ENCODE assay signal across 31 mouse cellular contexts in the genomic region with DNA sequence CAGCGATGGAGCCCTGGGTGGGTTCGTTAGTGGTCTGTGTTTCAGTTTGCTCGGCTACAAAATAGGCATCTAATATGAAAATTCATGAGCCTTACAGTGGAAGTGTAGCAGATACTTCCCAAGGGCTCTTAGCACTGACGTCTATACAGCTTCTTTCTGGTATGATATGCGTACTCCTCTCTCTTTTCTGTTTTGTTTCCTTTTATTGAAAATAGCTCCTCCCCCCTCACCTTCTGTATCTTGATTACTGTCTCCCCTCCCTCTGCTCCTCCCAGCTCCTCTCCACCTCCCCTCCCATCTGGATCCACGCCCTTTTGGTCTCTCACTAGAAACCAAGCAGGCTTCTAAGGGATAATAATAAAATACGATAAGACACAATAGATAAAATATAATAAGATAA. TPM values are rescaled to one million over a fixed set of nuclear protein-coding genes. Genes with fewer than 3 reads are reported as not detected.
A peak's percentile ranks its signal among the peaks of the same experiment; 100 is the strongest.
DNase-seq lines count a peak whose midpoint lies in the region; ATAC-seq and TF ChIP-seq lines count a peak whose summit lies in the region.
"Had no signal": no experiment of that assay in that cellular context is flagged by ENCODE, and none has a peak within 500 bp of the region (broad histone marks: within the 10 kb centered on the region; RNA-seq: fewer than 3 reads in every experiment).

No protein-coding gene starts in this region.

- H3K4me3 ChIP-seq in MEL (ENCODE audit: control insufficient read depth in 1 of 2, insufficient read depth in 1 of 2, low read depth in 2 of 2, low read length in 2 of 2), result peak overlapping the region; percentile 60 to 78
- H3K4me3 ChIP-seq in liver, embryonic 13.5 days (replicated peaks), result peak overlapping the region; percentile 46
- H3K4me3 ChIP-seq in embryonic facial prominence, embryonic 10.5 days, result no peak overlapping the region
- H3K4me3 ChIP-seq: embryonic facial prominence, embryonic 13.5 days; forebrain, embryonic 13.5 days; hindbrain, embryonic 13.5 days; limb, embryonic 13.5 days; midbrain, embryonic 10.5 days; midbrain, embryonic 15.5 days; neural tube, embryonic 15.5 days had no signal

- no peak for TF ChIP-seq CTCF in MEL (IDR thresholded peaks at IDR 0.05 in 2 of 3, conservative IDR thresholded peaks at IDR 0.05 in 1 of 3; ENCODE audit: control insufficient read depth in 1 of 3, insufficient read depth in 1 of 3, low read depth in 2 of 3, low read length in 3 of 3, poor library complexity in 1 of 3, severe bottlenecking in 1 of 3)

- WGBS in liver, embryonic 13.5 days (ENCODE audit: insufficient replicate concordance), result 40% methylated on average over 7 of the region's 7 CpGs
- 84% methylated on average over 7 of the region's 7 CpGs for WGBS in embryonic facial prominence, embryonic 10.5 days

- H3K9ac ChIP-seq in MEL (ENCODE audit: control insufficient read depth, low read depth, low read length, poor library complexity, severe bottlenecking), result peak overlapping the region; percentile 50
- H3K9ac ChIP-seq in liver, embryonic 13.5 days, result no peak overlapping the region
- H3K9ac ChIP-seq: embryonic facial prominence, embryonic 13.5 days; forebrain, embryonic 13.5 days; hindbrain, embryonic 13.5 days; limb, embryonic 13.5 days; midbrain, embryonic 15.5 days; neural tube, embryonic 15.5 days had no signal

- ATAC-seq in erythroid progenitor cell, adult 5-6 weeks (replicated peaks; ENCODE audit: low FRiP score, poor library complexity, severe bottlenecking), result peak; percentile 57; the same call in 1 of the 2 replicates
- peak; percentile 85 for ATAC-seq in liver, embryonic 13.5 days (ENCODE audit: low read depth)
- ATAC-seq in megakaryocyte progenitor cell, adult 5-6 weeks (replicated peaks; ENCODE audit: poor library complexity), result peak; percentile 85
- ATAC-seq: forebrain, embryonic 13.5 days; midbrain, embryonic 15.5 days had no signal

- no peak for TF ChIP-seq RAD21 in MEL (IDR thresholded peaks at IDR 0.05; ENCODE audit: low read depth, low read length)

- H3K27ac ChIP-seq in MEL (ENCODE audit: control insufficient read depth, low read depth, low read length), result peak overlapping the region; percentile 44
- no peak overlapping the region for H3K27ac ChIP-seq in liver, embryonic 13.5 days
- no peak overlapping the region for H3K27ac ChIP-seq in embryonic facial prominence, embryonic 10.5 days (replicated peaks)
- H3K27ac ChIP-seq: embryonic facial prominence, embryonic 13.5 days; forebrain, embryonic 13.5 days; hindbrain, embryonic 13.5 days; limb, embryonic 13.5 days; macrophage; midbrain, embryonic 10.5 days; midbrain, embryonic 15.5 days; neural tube, embryonic 15.5 days; stomach, postnatal 0 days had no signal

- H3K4me2 ChIP-seq in liver, embryonic 13.5 days, result peak overlapping the region; percentile 47
- H3K4me2 ChIP-seq: embryonic facial prominence, embryonic 13.5 days; forebrain, embryonic 13.5 days; heart, embryonic 11.5 days; hindbrain, embryonic 13.5 days; limb, embryonic 13.5 days; midbrain, embryonic 15.5 days; neural tube, embryonic 15.5 days had no signal

- peaks cover 0 to 2% of the 10 kb centered on the region in 2 experiments; a peak in 1 of 4 replicates for H3K36me3 ChIP-seq in MEL (ENCODE audit: control insufficient read depth in 1 of 2, insufficient read depth in 2 of 2, low read length in 2 of 2)
- no peaks in the 10 kb centered on the region for H3K36me3 ChIP-seq in liver, embryonic 13.5 days
- no peaks in the 10 kb centered on the region for H3K36me3 ChIP-seq in embryonic facial prominence, embryonic 10.5 days (replicated peaks)
- H3K36me3 ChIP-seq: embryonic facial prominence, embryonic 13.5 days; hindbrain, embryonic 13.5 days; limb, embryonic 13.5 days; midbrain, embryonic 10.5 days; midbrain, embryonic 15.5 days; neural tube, embryonic 15.5 days had no signal

- no peaks in the 10 kb centered on the region; a peak in 1 of 4 replicates for H3K27me3 ChIP-seq in MEL (ENCODE audit: control insufficient read depth in 1 of 2, insufficient read depth in 2 of 2, low read length in 2 of 2)
- no peaks in the 10 kb centered on the region for H3K27me3 ChIP-seq in liver, embryonic 13.5 days
- peaks cover 26% of the 10 kb centered on the region for H3K27me3 ChIP-seq in embryonic facial prominence, embryonic 10.5 days (replicated peaks; ENCODE audit: low read depth, poor library complexity, severe bottlenecking)
- H3K27me3 ChIP-seq: embryonic facial prominence, embryonic 13.5 days; limb, embryonic 13.5 days; neural tube, embryonic 15.5 days had no signal

- peak in 1 of 2 experiments; percentile 59; a peak in 2 of 4 replicates for TF ChIP-seq POLR2A in MEL (IDR thresholded peaks at IDR 0.05; ENCODE audit: control insufficient read depth in 1 of 2, insufficient read depth in 1 of 2, low read depth in 1 of 2, low read length in 2 of 2, poor library complexity in 1 of 2)

- peak; percentile 86 for DNase-seq in MEL (ENCODE audit: low read depth, low spot score)
- peak; percentile 17 for DNase-seq in liver, embryonic 13.5 days
- DNase-seq in right cerebral cortex, postnatal 36 days (ENCODE audit: low spot score in 2 of 2), result no peak
- DNase-seq in embryonic facial prominence, embryonic 10.5 days (ENCODE audit: low spot score), result no peak
- no peak for DNase-seq in thymus, postnatal 14 days
- DNase-seq: adrenal gland, postnatal 25 days; cerebellum, adult 2 months; embryo, embryonic 11 days; gastrocnemius, postnatal 25 days; heart, adult 11 months; heart, postnatal 36 days; kidney, adult 18-20 months; kidney, postnatal 36 days; lung, adult 2 months; lung, postnatal 10 days; right cerebral cortex, postnatal 25 days; thymus, adult 18-20 months; thymus, postnatal 36 days had no signal

- no peaks in the 10 kb centered on the region for H3K79me2 ChIP-seq in MEL (ENCODE audit: control insufficient read depth, insufficient read depth, low read length, poor library complexity)

- no peaks in the 10 kb centered on the region for H3K9me3 ChIP-seq in MEL (replicated peaks; ENCODE audit: insufficient read depth, low read length)
- no peaks in the 10 kb centered on the region for H3K9me3 ChIP-seq in liver, embryonic 13.5 days (replicated peaks)
- no peaks in the 10 kb centered on the region for H3K9me3 ChIP-seq in embryonic facial prominence, embryonic 10.5 days
- H3K9me3 ChIP-seq: embryonic facial prominence, embryonic 13.5 days; forebrain, embryonic 13.5 days; hindbrain, embryonic 13.5 days; limb, embryonic 13.5 days; midbrain, embryonic 10.5 days; midbrain, embryonic 15.5 days; neural tube, embryonic 15.5 days had no signal

- peaks cover 5 to 7% of the 10 kb centered on the region in 2 experiments for H3K4me1 ChIP-seq in MEL (ENCODE audit: control insufficient read depth in 1 of 2, insufficient read depth in 2 of 2, low read length in 2 of 2)
- 0 out of 2 replicates have a peak, but pooled peaks cover 7% of the 10 kb centered on the region for H3K4me1 ChIP-seq in liver, embryonic 13.5 days (replicated peaks)
- no peaks in the 10 kb centered on the region for H3K4me1 ChIP-seq in embryonic facial prominence, embryonic 10.5 days
- H3K4me1 ChIP-seq: embryonic facial prominence, embryonic 13.5 days; forebrain, embryonic 13.5 days; hindbrain, embryonic 13.5 days; limb, embryonic 13.5 days; midbrain, embryonic 15.5 days had no signal

- TF ChIP-seq EP300 in MEL (IDR thresholded peaks at IDR 0.05; ENCODE audit: low read depth in 1 of 2, low read length in 2 of 2), result no peak

TF ChIP-seq in MEL, 35 proteins besides CTCF, POLR2A, EP300 and RAD21 (continues in another document):
- peak; percentile 72 for TF ChIP-seq GATA1 (IDR thresholded peaks at IDR 0.05; ENCODE audit: low read depth, low read length)
- TF ChIP-seq TBP (IDR thresholded peaks at IDR 0.05; ENCODE audit: low read depth, low read length), result peak; percentile 88
- TF ChIP-seq TAL1 (IDR thresholded peaks at IDR 0.05; ENCODE audit: low read length), result no peak
- TF ChIP-seq ZMIZ1 (IDR thresholded peaks at IDR 0.05; ENCODE audit: low read depth, low read length), result peak; percentile 83
- no peak for TF ChIP-seq CHD2 (IDR thresholded peaks at IDR 0.05; ENCODE audit: low read length)
- peak; percentile 67; the same call in 1 of the 2 replicates for TF ChIP-seq POLR2AphosphoS2 (IDR thresholded peaks at IDR 0.05; ENCODE audit: low read length)
- no peak for TF ChIP-seq POLR2AphosphoS5 (IDR thresholded peaks at IDR 0.05; ENCODE audit: borderline replicate concordance, low read depth, low read length)
- peak; percentile 56 for TF ChIP-seq NELFE (IDR thresholded peaks at IDR 0.05; ENCODE audit: low read depth, low read length)
- TF ChIP-seq ELF1 (IDR thresholded peaks at IDR 0.05; ENCODE audit: low read depth, low read length), result no peak
- TF ChIP-seq RCOR1 (IDR thresholded peaks at IDR 0.05; ENCODE audit: low read depth, low read length), result no peak
- peak; percentile 45; the same call in 1 of the 2 replicates for TF ChIP-seq SIN3A (IDR thresholded peaks at IDR 0.05; ENCODE audit: low read length)
- TF ChIP-seq ETS1 (IDR thresholded peaks at IDR 0.05; ENCODE audit: low read depth, low read length), result peak; percentile 26; the same call in 1 of the 2 replicates
- TF ChIP-seq MAZ (IDR thresholded peaks at IDR 0.05; ENCODE audit: low read depth, low read length), result peak; percentile 78

RNA-seq across cellular contexts. Expression of a gene that starts 37.8 kb away (rescaled TPM):
- total RNA-seq in MEL (2012; rRNA removed), result not detected in 2 replicates
- polyA plus RNA-seq in MEL (2012; ENCODE audit: insufficient read depth in 1 of 2, insufficient read length in 2 of 2, low read depth in 1 of 2, low replicate concordance in 2 of 2, missing spikeins in 1 of 2), result not detected
- total RNA-seq in erythroid progenitor cell, adult 5-6 weeks (2015; ENCODE audit: low replicate concordance), result not detected in 2 replicates
- total RNA-seq in erythroid progenitor cell, adult 5-6 weeks (2017; ENCODE audit: low replicate concordance), result not detected in 2 replicates
- polyA plus RNA-seq in liver, embryonic 13.5 days (2015; fragmentation: Nextera tagmentation; extraction: Ambion mirVana), result 2.9 and 3.7 TPM in 2 replicates
- not detected in 2 replicates for total RNA-seq in megakaryocyte progenitor cell, adult 5-6 weeks (2015)
- not detected in 2 replicates for total RNA-seq in megakaryocyte progenitor cell, adult 5-6 weeks (2017)
- not detected in 2 replicates for polyA plus RNA-seq in embryonic facial prominence, embryonic 10.5 days (2016; fragmentation: Nextera tagmentation; extraction: Ambion mirVana)
- total RNA-seq: gastrocnemius, postnatal 25 days; left cerebral cortex, postnatal 36 days had no signal
- polyA plus RNA-seq: embryonic facial prominence, embryonic 13.5 days; hindbrain, embryonic 13.5 days; limb, embryonic 13.5 days; macrophage; neural tube, embryonic 15.5 days had no signal

RNA-seq across cellular contexts. Expression of a gene that starts 51.8 kb away (rescaled TPM):
- 2.9 and 3.4 TPM in 2 replicates for total RNA-seq in MEL (2012; rRNA removed)
- polyA plus RNA-seq in MEL (2012; ENCODE audit: insufficient read depth in 1 of 2, insufficient read length in 2 of 2, low read depth in 1 of 2, low replicate concordance in 2 of 2, missing spikeins in 1 of 2), result 1 to 10 TPM in 1 of 2 experiments, not detected in 1; 3.7 TPM
- total RNA-seq in erythroid progenitor cell, adult 5-6 weeks (2015; ENCODE audit: low replicate concordance), result 51.2 and 53.2 TPM in 2 replicates
- total RNA-seq in erythroid progenitor cell, adult 5-6 weeks (2017; ENCODE audit: low replicate concordance), result 63.8 and 110 TPM in 2 replicates
- polyA plus RNA-seq in liver, embryonic 13.5 days (2015; fragmentation: Nextera tagmentation; extraction: Ambion mirVana), result 5.0 and 6.2 TPM in 2 replicates
- total RNA-seq in megakaryocyte progenitor cell, adult 5-6 weeks (2015), result 23.2 and 24.1 TPM in 2 replicates
- total RNA-seq in megakaryocyte progenitor cell, adult 5-6 weeks (2017), result 22.1 and 33.9 TPM in 2 replicates
- 14.2 and 16.8 TPM in 2 replicates for polyA plus RNA-seq in embryonic facial prominence, embryonic 10.5 days (2016; fragmentation: Nextera tagmentation; extraction: Ambion mirVana)

Comparison
In these comparisons a context has a peak if more than half of its experiments do, and no peak if none do; other contexts are left out.
1. DNase-seq: peak in MEL (single experiment) and liver, embryonic 13.5 days (single experiment); none in right cerebral cortex, postnatal 36 days (0 of 2), embryonic facial prominence, embryonic 10.5 days (single experiment) and thymus, postnatal 14 days (single experiment).
2. Peak in every context shown above with its lines, with median percentiles within 50 percentile points of each other: ATAC-seq.